Mouse (Mus musculus): ENCODE measurements around the gene Zfp575.

DNA sequence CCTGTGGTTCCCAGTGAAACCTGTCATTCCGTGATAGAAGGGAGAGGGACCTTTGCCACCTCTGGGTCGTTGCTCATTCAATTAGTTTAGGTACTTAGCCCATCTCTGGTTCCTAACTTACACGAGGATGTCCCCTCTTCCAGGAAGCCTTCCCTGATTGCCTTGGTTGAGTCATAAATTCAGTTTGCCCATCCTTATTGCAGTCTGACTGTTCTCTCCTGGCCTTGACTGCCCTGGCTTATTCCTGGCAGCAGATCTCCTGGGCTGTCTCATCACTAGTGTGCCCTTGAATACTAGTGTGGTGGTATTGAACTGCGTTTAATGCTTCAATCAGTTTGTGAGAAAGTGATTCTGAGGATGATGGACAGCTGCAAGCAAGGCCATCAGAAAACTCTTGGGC is 42.2 kb upstream of the Zfp575 start:
- no peak for TF ChIP-seq EP300 (IDR thresholded peaks at IDR 0.05; ENCODE audit: low read depth)
- TF ChIP-seq CTCF (IDR thresholded peaks at IDR 0.05; ENCODE audit: low read depth), result no peak

Measured in liver, embryonic 14.5 days (tissue).